Mouse (Mus musculus): ENCODE results near the gene Sfxn2. TPM values are rescaled to one million over a fixed set of nuclear protein-coding genes. Genes with fewer than 3 reads are reported as not detected.

Gene Sfxn2
- polyA plus RNA-seq, 1 experiment from 2014 or later: 14.8 TPM

DNA sequence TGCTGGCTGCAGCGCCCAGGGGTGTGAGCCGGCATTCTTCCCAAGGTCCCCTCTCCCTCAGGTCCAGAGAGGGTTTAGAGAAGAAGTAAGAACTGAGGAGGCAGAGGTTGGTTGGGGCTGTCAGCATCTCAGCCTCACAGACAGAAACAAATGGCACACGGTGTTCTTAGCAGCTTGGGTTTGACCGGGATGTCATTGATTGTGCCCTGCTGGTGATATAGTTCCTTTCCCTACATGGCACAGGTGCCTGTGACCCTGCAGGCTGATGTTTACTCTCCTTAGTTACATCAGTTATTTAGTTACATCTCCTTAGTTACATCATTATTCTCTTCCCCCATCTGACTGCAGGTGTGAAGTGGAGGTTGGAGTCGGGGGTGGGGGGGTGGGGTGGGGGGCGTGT lies 18.4 kb downstream of the Sfxn2 start:
- Histone ChIP-seq H3K4me1 (replicated peaks; ENCODE audit: control insufficient read depth, insufficient read depth, low read length) (no peaks in the 10 kb centered on the region), H3K9me3 (ENCODE audit: control insufficient read depth, low read length) (no peaks in the 10 kb centered on the region), H3K9ac (replicated peaks; ENCODE audit: low read depth, low read length) (no peak overlapping the region), H3K4me3 (replicated peaks; ENCODE audit: low read length) (no peak overlapping the region), H3K4me2 (ENCODE audit: low read length) (no peak overlapping the region), H3K27me3 (replicated peaks; ENCODE audit: control insufficient read depth, insufficient read depth, low read length) (no peaks in the 10 kb centered on the region), H3K27ac (ENCODE audit: low read length) (no peak overlapping the region), H3K36me3 (ENCODE audit: control insufficient read depth, insufficient read depth) (peaks cover 5% of the 10 kb centered on the region; the same call in 1 of the 2 replicates)
- 91% methylated on average over 6 of the region's 6 CpGs for WGBS
- no peak for ATAC-seq

- H3K4me1 ChIP-seq (replicated peaks; ENCODE audit: control insufficient read depth, insufficient read depth, low read length): no peaks in the 10 kb centered on the region; the same call in 1 of the 2 replicates
- 94% methylated on average over 9 of the region's 9 CpGs for WGBS
- H3K9me3 ChIP-seq (ENCODE audit: control insufficient read depth, low read length): no peaks in the 10 kb centered on the region
- no peak overlapping the region for H3K4me2 ChIP-seq (ENCODE audit: low read length)
- H3K27me3 ChIP-seq (replicated peaks; ENCODE audit: control insufficient read depth, insufficient read depth, low read length): no peaks in the 10 kb centered on the region
- peaks cover 5% of the 10 kb centered on the region; the same call in 1 of the 2 replicates for H3K36me3 ChIP-seq (ENCODE audit: control insufficient read depth, insufficient read depth)
- no peak overlapping the region for H3K9ac ChIP-seq (replicated peaks; ENCODE audit: low read depth, low read length)
- no peak for ATAC-seq
- H3K4me3 ChIP-seq (replicated peaks; ENCODE audit: low read length): no peak overlapping the region
- H3K27ac ChIP-seq (ENCODE audit: low read length): no peak overlapping the region
These were observed 19.7 kb downstream of the Sfxn2 start for GRCm38 (mm10) chr19:46592751-46593439.

- Histone ChIP-seq H3K27ac (ENCODE audit: low read length) (no peak overlapping the region), H3K4me3 (replicated peaks; ENCODE audit: low read length) (no peak overlapping the region)
- 79% methylated on average over 4 of the region's 4 CpGs for WGBS
These were observed 25.0 kb downstream of the Sfxn2 start for GRCm38 (mm10) chr19:46598187-46598586.

DNA sequence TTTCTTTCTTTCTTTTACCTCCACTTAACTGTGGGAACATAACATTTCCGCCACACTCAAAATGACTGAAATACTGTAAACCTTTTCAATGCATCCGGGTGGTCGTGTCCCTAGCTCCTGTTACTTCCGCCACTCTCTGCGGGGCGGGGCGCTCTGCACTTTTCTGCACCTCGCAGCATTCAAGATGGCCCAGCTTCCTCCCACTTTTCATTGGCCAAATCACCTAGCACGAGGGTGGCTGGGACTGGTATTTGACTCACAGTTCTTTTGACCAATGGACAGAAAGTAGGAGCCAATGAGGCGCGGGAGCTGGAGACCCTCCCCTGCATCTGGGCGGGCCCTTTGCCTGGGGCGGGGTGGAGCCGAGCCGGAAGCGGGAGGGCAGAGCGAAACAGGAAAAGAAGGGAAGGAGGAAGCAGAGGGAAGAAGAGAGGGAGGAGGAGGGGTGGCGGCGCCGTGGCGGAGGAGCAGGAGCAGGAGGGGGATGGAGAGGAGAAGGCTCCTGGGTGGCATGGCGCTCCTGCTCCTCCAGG lies 25.6 kb downstream of the Sfxn2 start, which contains the start of gene Wbp1l:
TSS of gene Wbp1l (plus strand) at position 365 of the 533 bp plus-strand sequence.
- H3K4me2 ChIP-seq (ENCODE audit: low read length): peak within 1 kb of the TSS; percentile 94
- under 1% methylated on average over 21 of the region's 22 CpGs for WGBS
- peak; percentile 99 for ATAC-seq

More at GRCm38 (mm10) chr19:46598187-46598586, 25.0 kb downstream of the Sfxn2 start:
- H3K9me3 ChIP-seq (ENCODE audit: control insufficient read depth, low read length): no peaks in the 10 kb centered on the region
- peaks cover 5% of the 10 kb centered on the region; the same call in 1 of the 2 replicates for H3K36me3 ChIP-seq (ENCODE audit: control insufficient read depth, insufficient read depth)
- peak overlapping the region; percentile 42 for H3K4me2 ChIP-seq (ENCODE audit: low read length)
- H3K4me1 ChIP-seq (replicated peaks; ENCODE audit: control insufficient read depth, insufficient read depth, low read length): peaks cover 24% of the 10 kb centered on the region
- H3K9ac ChIP-seq (replicated peaks; ENCODE audit: low read depth, low read length): no peak overlapping the region
- ATAC-seq: no peak
- H3K27me3 ChIP-seq (replicated peaks; ENCODE audit: control insufficient read depth, insufficient read depth, low read length): no peaks in the 10 kb centered on the region

GRCm38 (mm10) chr19:46599375-46600256 lies 26.5 kb downstream of the Sfxn2 start:
- Histone ChIP-seq H3K4me1 (replicated peaks; ENCODE audit: control insufficient read depth, insufficient read depth, low read length) (peaks cover 24% of the 10 kb centered on the region), H3K27ac (ENCODE audit: low read length) (peak overlapping the region; percentile 5; the same call in 1 of the 2 replicates), H3K9me3 (ENCODE audit: control insufficient read depth, low read length) (no peaks in the 10 kb centered on the region), H3K4me3 (replicated peaks; ENCODE audit: low read length) (peak overlapping the region; percentile 76), H3K36me3 (ENCODE audit: control insufficient read depth, insufficient read depth) (peaks cover 6% of the 10 kb centered on the region; the same call in 1 of the 2 replicates), H3K4me2 (ENCODE audit: low read length) (peak overlapping the region; percentile 94), H3K27me3 (replicated peaks; ENCODE audit: control insufficient read depth, insufficient read depth, low read length) (no peaks in the 10 kb centered on the region), H3K9ac (replicated peaks; ENCODE audit: low read depth, low read length) (peak overlapping the region; percentile 71)
- 15% methylated on average over 22 of the region's 22 CpGs for WGBS
- peak; percentile 5 for ATAC-seq

More for the DNA sequence above, 25.6 kb downstream of the Sfxn2 start, which contains the start of gene Wbp1l:
- Histone ChIP-seq H3K27ac (ENCODE audit: low read length) (peak within 1 kb of the TSS; percentile 5; the same call in 1 of the 2 replicates), H3K9me3 (ENCODE audit: control insufficient read depth, low read length) (no peaks in the 10 kb centered on the region), H3K4me1 (replicated peaks; ENCODE audit: control insufficient read depth, insufficient read depth, low read length) (peaks cover 24% of the 10 kb centered on the region), H3K4me3 (replicated peaks; ENCODE audit: low read length) (peak within 1 kb of the TSS; percentile 76), H3K9ac (replicated peaks; ENCODE audit: low read depth, low read length) (peak within 1 kb of the TSS; percentile 71), H3K27me3 (replicated peaks; ENCODE audit: control insufficient read depth, insufficient read depth, low read length) (no peaks in the 10 kb centered on the region), H3K36me3 (ENCODE audit: control insufficient read depth, insufficient read depth) (peaks cover 5% of the 10 kb centered on the region; the same call in 1 of the 2 replicates)

DNA sequence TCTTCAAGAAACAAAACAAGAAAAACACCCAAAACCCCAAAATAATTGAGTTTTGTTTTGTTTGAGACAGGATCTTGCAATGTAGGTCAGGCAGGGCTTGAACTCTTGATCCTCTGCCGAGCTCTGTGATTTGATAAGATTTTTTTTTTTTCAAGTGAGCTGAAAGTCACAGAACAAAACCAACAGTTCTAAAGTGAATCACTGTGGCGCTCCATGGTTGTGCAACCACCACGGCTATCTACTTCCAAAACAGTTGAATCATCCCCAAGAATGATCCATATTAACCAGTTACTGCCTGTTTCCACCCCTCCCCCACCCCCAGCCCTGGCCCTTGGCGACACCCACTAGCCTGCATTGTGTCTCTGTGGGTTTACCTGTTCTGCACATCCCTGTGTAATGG lies 27.2 kb downstream of the Sfxn2 start:
- Histone ChIP-seq H3K27me3 (replicated peaks; ENCODE audit: control insufficient read depth, insufficient read depth, low read length) (no peaks in the 10 kb centered on the region), H3K4me1 (replicated peaks; ENCODE audit: control insufficient read depth, insufficient read depth, low read length) (peaks cover 24% of the 10 kb centered on the region), H3K4me3 (replicated peaks; ENCODE audit: low read length) (no peak overlapping the region; the same call in 1 of the 2 replicates), H3K27ac (ENCODE audit: low read length) (no peak overlapping the region), H3K9me3 (ENCODE audit: control insufficient read depth, low read length) (no peaks in the 10 kb centered on the region), H3K36me3 (ENCODE audit: control insufficient read depth, insufficient read depth) (0 out of 2 replicates have a peak, but pooled peaks cover 4% of the 10 kb centered on the region), H3K9ac (replicated peaks; ENCODE audit: low read depth, low read length) (no peak overlapping the region), H3K4me2 (ENCODE audit: low read length) (peak overlapping the region; percentile 94)
- WGBS: 86% methylated on average over 4 of the region's 4 CpGs
- no peak for ATAC-seq

DNA sequence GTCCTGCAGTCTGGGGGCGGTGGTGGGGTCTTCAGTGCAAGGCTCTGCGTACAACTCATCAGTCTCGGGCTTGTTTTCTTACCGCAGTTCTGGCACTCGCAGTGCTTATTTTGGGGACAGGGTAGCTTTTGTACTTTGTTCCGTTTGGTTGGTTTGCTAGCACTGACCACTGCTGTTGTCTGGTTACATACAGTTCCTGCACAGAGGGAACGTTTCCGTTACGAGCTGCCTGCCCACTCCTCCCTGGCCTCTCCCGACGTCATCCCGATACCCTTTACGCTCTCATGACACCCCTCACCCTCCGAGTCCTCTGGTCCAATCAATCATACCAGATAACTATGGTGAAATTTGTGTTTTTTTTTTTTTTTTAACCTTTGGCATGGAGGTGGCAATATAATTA lies 28.3 kb downstream of the Sfxn2 start:
- Histone ChIP-seq H3K4me1 (replicated peaks; ENCODE audit: control insufficient read depth, insufficient read depth, low read length) (peaks cover 24% of the 10 kb centered on the region), H3K9me3 (ENCODE audit: control insufficient read depth, low read length) (no peaks in the 10 kb centered on the region), H3K36me3 (ENCODE audit: control insufficient read depth, insufficient read depth) (0 out of 2 replicates have a peak, but pooled peaks cover 4% of the 10 kb centered on the region), H3K4me3 (replicated peaks; ENCODE audit: low read length) (no peak overlapping the region), H3K4me2 (ENCODE audit: low read length) (no peak overlapping the region), H3K27me3 (replicated peaks; ENCODE audit: control insufficient read depth, insufficient read depth, low read length) (no peaks in the 10 kb centered on the region), H3K9ac (replicated peaks; ENCODE audit: low read depth, low read length) (no peak overlapping the region), H3K27ac (ENCODE audit: low read length) (no peak overlapping the region)
- no peak for ATAC-seq
- 86% methylated on average over 14 of the region's 14 CpGs for WGBS

- no peak for ATAC-seq
- H3K27ac ChIP-seq (ENCODE audit: low read length): no peak overlapping the region
- no peaks in the 10 kb centered on the region for H3K27me3 ChIP-seq (replicated peaks; ENCODE audit: control insufficient read depth, insufficient read depth, low read length)
- no peaks in the 10 kb centered on the region for H3K9me3 ChIP-seq (ENCODE audit: control insufficient read depth, low read length)
- no peak overlapping the region for H3K4me3 ChIP-seq (replicated peaks; ENCODE audit: low read length)
- WGBS: 83% methylated on average over 4 of the region's 4 CpGs
- H3K36me3 ChIP-seq (ENCODE audit: control insufficient read depth, insufficient read depth): 0 out of 2 replicates have a peak, but pooled peaks cover 4% of the 10 kb centered on the region
- no peak overlapping the region for H3K9ac ChIP-seq (replicated peaks; ENCODE audit: low read depth, low read length)
- H3K4me1 ChIP-seq (replicated peaks; ENCODE audit: control insufficient read depth, insufficient read depth, low read length): peaks cover 24% of the 10 kb centered on the region
- H3K4me2 ChIP-seq (ENCODE audit: low read length): no peak overlapping the region
These were observed 29.2 kb downstream of the Sfxn2 start for GRCm38 (mm10) chr19:46602406-46602805.
